Mouse (Mus musculus): ENCODE data around the gene Cep295nl. TPM values are rescaled to one million over a fixed set of nuclear protein-coding genes. Genes with fewer than 3 reads are reported as not detected.

The Cep295nl gene
- 102 TPM for polyA plus RNA-seq (2014; fragmentation: Illumina TruSeq; extraction: RNeasy Lipid Tissue Mini Kit (QIAGEN cat#74804); ENCODE audit: low read depth, low replicate concordance)

GRCm38 (mm10) chr11:118342400-118342981 lies at the start of gene Cep295nl:
TSS of gene Cep295nl (minus strand) at chr11:118342500.

GRCm38 (mm10) chr11:118355640-118356039 lies 13.3 kb upstream of the Cep295nl start, which contains the start of gene Timp2:
TSS of gene Timp2 (minus strand) at chr11:118355740.

GRCm38 (mm10) chr11:118289999-118290889 lies 52.1 kb downstream of the Cep295nl start, which contains the start of gene Usp36:
TSS of gene Usp36 (minus strand) at chr11:118290244.

Other genes with a start within 250 kb of the Cep295nl start
- gene Dnah17, start 211.9 kb downstream of the Cep295nl start, polyA plus RNA-seq (2014; fragmentation: Illumina TruSeq; extraction: RNeasy Lipid Tissue Mini Kit (QIAGEN cat#74804); ENCODE audit: low read depth, low replicate concordance) = 9.5 TPM
- 90.3 TPM for gene Cyth1, start 93.9 kb downstream of the Cep295nl start, polyA plus RNA-seq (2014; fragmentation: Illumina TruSeq; extraction: RNeasy Lipid Tissue Mini Kit (QIAGEN cat#74804); ENCODE audit: low read depth, low replicate concordance)
- 1.0 TPM for gene Usp36, start 52.3 kb downstream of the Cep295nl start, polyA plus RNA-seq (2014; fragmentation: Illumina TruSeq; extraction: RNeasy Lipid Tissue Mini Kit (QIAGEN cat#74804); ENCODE audit: low read depth, low replicate concordance)
- 77.3 TPM for gene Timp2, start 13.2 kb upstream of the Cep295nl start, polyA plus RNA-seq (2014; fragmentation: Illumina TruSeq; extraction: RNeasy Lipid Tissue Mini Kit (QIAGEN cat#74804); ENCODE audit: low read depth, low replicate concordance)
- 2.0 TPM for gene Lgals3bp, start 59.6 kb upstream of the Cep295nl start, polyA plus RNA-seq (2014; fragmentation: Illumina TruSeq; extraction: RNeasy Lipid Tissue Mini Kit (QIAGEN cat#74804); ENCODE audit: low read depth, low replicate concordance)
- gene Cant1, start 76.6 kb upstream of the Cep295nl start, polyA plus RNA-seq (2014; fragmentation: Illumina TruSeq; extraction: RNeasy Lipid Tissue Mini Kit (QIAGEN cat#74804); ENCODE audit: low read depth, low replicate concordance) = 4.0 TPM
- gene C1qtnf1, start 85.7 kb upstream of the Cep295nl start, polyA plus RNA-seq (2014; fragmentation: Illumina TruSeq; extraction: RNeasy Lipid Tissue Mini Kit (QIAGEN cat#74804); ENCODE audit: low read depth, low replicate concordance) = 0.56 TPM
- gene Engase, start 134.3 kb upstream of the Cep295nl start, polyA plus RNA-seq (2014; fragmentation: Illumina TruSeq; extraction: RNeasy Lipid Tissue Mini Kit (QIAGEN cat#74804); ENCODE audit: low read depth, low replicate concordance) = not detected